Mouse (Mus musculus) kidney, adult 2 months (tissue): ENCODE measurements around the gene Fam71d. TPM values are rescaled to one million over a fixed set of nuclear protein-coding genes. Genes with fewer than 3 reads are reported as not detected.

Source experiments
- DNase-seq: peaks from one replicate; pipeline ENCODE4 v3.0.0; 2021
- H3K27ac ChIP-seq: fragments of 200-500 bp; 2 replicates; pipeline ENCODE4 v1.5.1; 2012; ENCODE audit warnings: low read depth, low read length, control low read depth, inconsistent platforms; ENCODE audit not compliant: insufficient read depth
- H3K27me3 ChIP-seq: fragments of 200-500 bp; replicated peaks from 2 replicates; pipeline ENCODE4 v1.6.1; 2012; ENCODE audit warnings: mild to moderate bottlenecking, moderate library complexity, low read length, inconsistent platforms; ENCODE audit not compliant: control insufficient read depth, insufficient read depth
- H3K36me3 ChIP-seq: fragments of 200-500 bp; 2 replicates; pipeline ENCODE4 v1.6.1; 2012; ENCODE audit warnings: mild to moderate bottlenecking, moderate library complexity, low read length, inconsistent platforms; ENCODE audit not compliant: control insufficient read depth, insufficient read depth
- H3K4me1 ChIP-seq: fragments of 200-500 bp; 2 replicates; pipeline ENCODE4 v1.6.1; 2011; ENCODE audit warnings: low read length; ENCODE audit not compliant: control insufficient read depth, insufficient read depth
- H3K4me3 ChIP-seq: fragments of 200-500 bp; 2 replicates; pipeline ENCODE4 v1.5.1; 2011; ENCODE audit warnings: mild to moderate bottlenecking, low read depth, low read length, control low read depth; ENCODE audit not compliant: insufficient read depth
- CTCF ChIP-seq: fragments of 200-500 bp; conservative IDR thresholded peaks from 2 replicates; pipeline ENCODE4 v1.5.1; 2011; ENCODE audit warnings: low read depth, mild to moderate bottlenecking, control low read depth, low read length, moderate library complexity, mixed read lengths; ENCODE audit not compliant: insufficient read depth, insufficient read length
- POLR2A ChIP-seq: fragments of 200-500 bp; IDR thresholded peaks from one replicate; pipeline ENCODE4 v1.6.1; 2011; ENCODE audit warnings: low read depth, low read length, control low read depth
- WGBS: fragments of 180-500 bp; shearing (Covaris S2); methylation state at CpG from one replicate; pipeline ENCODE4 v1.1.7; 2018; 5-methylcytosine and 5-hydroxymethylcytosine counted together
- polyA plus RNA-seq: library from polyadenylated mRNA; depleted of rRNA; stranded (reverse); fragments of >200 nt; gene quantifications from 2 replicates; pipeline ENCODE4 v1.2.3, GENCODE M21; 2012

The Fam71d gene
- polyA plus RNA-seq, 1 experiment: 0.45 TPM

DNA sequence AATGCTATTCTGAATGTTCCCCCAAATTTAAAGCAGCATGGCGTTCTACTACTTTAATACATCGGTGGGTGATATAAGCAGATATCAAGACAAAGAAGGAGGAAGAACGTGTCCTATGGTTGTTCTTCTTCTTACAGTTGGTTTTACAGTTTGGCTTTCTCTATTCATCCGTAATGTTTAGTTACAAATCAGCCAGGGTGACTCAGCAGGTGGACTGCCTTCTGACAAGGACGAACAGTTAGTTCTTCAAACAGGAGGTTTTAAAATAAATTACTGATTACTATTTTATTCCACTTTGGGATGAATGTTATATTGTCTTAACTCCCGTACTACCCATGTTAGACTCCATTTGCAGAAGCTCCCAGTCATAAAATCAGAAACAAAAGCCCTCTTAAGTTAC is 54.9 kb downstream of the Fam71d start:
- Histone ChIP-seq H3K27me3 (no peaks in the 10 kb centered on the region), H3K4me1 (peaks cover 3% of the 10 kb centered on the region; the same call in 1 of the 2 replicates), H3K4me3 (no peak overlapping the region), H3K27ac (no peak overlapping the region), H3K36me3 (no peaks in the 10 kb centered on the region)
- TF ChIP-seq POLR2A: no peak
- TF ChIP-seq CTCF: no peak
- peak; percentile 69 for DNase-seq
- 52% methylated on average over 6 of the region's 6 CpGs for WGBS

DNA sequence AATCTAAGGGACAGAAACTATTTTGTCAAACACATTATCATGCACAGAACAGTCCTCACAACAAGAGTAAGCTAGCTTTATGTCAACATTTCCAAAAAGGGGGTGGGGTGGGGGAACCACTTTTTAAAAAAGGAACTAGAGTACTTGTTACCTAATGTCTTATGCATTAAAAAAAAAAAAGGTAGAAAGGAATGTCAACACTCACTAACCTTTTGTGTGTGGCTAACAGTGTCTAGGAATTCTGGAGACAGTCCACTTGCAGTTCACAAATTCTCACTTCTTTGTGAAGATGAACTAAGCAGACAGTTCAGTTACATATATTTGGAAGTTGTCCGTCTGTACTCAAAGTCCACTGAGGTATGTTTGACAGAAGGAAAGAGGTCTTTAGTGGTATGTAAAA is 56.1 kb downstream of the Fam71d start:
- Histone ChIP-seq H3K4me1 (peaks cover 6% of the 10 kb centered on the region; the same call in 1 of the 2 replicates), H3K4me3 (no peak overlapping the region), H3K27ac (no peak overlapping the region; the same call in 1 of the 2 replicates), H3K27me3 (no peaks in the 10 kb centered on the region), H3K36me3 (no peaks in the 10 kb centered on the region)
- WGBS: 51% methylated on average over 1 of the region's 1 CpGs
- no peak for DNase-seq
- TF ChIP-seq CTCF (no peak), POLR2A (no peak)

GRCm38 (mm10) chr12:78748113-78748512 is 56.8 kb downstream of the Fam71d start:
- no peak for TF ChIP-seq CTCF
- no peak for TF ChIP-seq POLR2A
- under 1% methylated on average over 10 of the region's 10 CpGs for WGBS
- H3K4me1 ChIP-seq: peaks cover 6% of the 10 kb centered on the region; the same call in 1 of the 2 replicates
- no peak for DNase-seq
- H3K27me3 ChIP-seq: no peaks in the 10 kb centered on the region
- H3K36me3 ChIP-seq: no peaks in the 10 kb centered on the region
- peak overlapping the region; percentile 89 for H3K27ac ChIP-seq
- H3K4me3 ChIP-seq: peak overlapping the region; percentile 77

GRCm38 (mm10) chr12:78748557-78749377 is 57.4 kb downstream of the Fam71d start, which contains the start of gene Mpp5:
TSS of gene Mpp5 (plus strand) at chr12:78748907.
- TF ChIP-seq POLR2A (peak; percentile 51), CTCF (no peak)
- no peaks in the 10 kb centered on the region for H3K27me3 ChIP-seq
- no peaks in the 10 kb centered on the region for H3K36me3 ChIP-seq
- peak within 1 kb of the TSS; percentile 92 for H3K27ac ChIP-seq
- H3K4me1 ChIP-seq: peaks cover 6% of the 10 kb centered on the region; the same call in 1 of the 2 replicates
- DNase-seq: peak; percentile 98
- WGBS: 1% methylated on average over 95 of the region's 98 CpGs
- H3K4me3 ChIP-seq: peak within 1 kb of the TSS; percentile 97

DNA sequence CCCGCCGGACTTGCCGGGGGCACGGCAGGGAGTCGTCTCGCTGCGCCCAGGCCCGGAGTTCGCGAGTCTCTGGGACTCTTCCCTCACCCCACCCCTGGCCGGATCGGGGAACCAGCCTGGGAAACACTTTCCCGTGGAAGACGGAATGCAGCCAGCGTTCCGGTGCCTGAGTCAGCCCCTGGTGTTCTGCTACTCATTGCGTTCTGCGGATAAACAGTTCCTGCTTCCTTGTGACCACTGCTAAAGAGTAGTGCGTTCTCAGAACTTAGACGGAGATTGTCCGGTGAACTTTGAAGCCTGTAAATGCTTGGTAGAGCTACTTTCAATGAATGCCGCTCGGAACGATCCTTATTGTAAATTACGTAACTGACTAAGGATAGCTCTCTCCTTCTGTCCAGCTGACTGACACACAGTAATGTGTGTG is 58.1 kb downstream of the Fam71d start:
- DNase-seq: peak; percentile 83

DNA sequence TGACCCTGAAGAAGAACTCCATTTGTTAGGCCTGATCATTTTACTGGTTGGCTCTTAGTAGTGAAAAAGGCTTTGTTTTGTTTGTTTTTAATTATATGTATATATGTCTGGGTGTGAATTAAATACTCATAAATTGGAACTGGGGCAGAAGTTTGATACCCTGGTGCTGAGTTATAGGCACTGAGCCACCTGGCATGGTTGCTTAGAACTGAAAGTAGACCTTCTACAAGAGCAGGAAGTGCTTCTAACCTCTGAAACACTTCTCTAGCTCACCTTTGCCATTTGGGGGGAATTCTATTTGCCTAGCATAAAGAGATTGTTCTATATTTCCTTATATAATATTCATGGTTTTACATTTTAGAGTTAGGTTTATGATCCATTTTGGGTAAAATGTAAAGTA is 70.6 kb downstream of the Fam71d start:
- Histone ChIP-seq H3K27ac (no peak overlapping the region), H3K4me3 (no peak overlapping the region), H3K27me3 (no peaks in the 10 kb centered on the region), H3K4me1 (no peaks in the 10 kb centered on the region), H3K36me3 (no peaks in the 10 kb centered on the region)
- DNase-seq: no peak
- TF ChIP-seq POLR2A (no peak), CTCF (no peak)

More for the DNA sequence above, 58.1 kb downstream of the Fam71d start:
- H3K4me3 ChIP-seq: peak overlapping the region; percentile 97
- no peaks in the 10 kb centered on the region for H3K36me3 ChIP-seq
- no peaks in the 10 kb centered on the region for H3K27me3 ChIP-seq
- H3K4me1 ChIP-seq: peaks cover 6% of the 10 kb centered on the region; the same call in 1 of the 2 replicates
- TF ChIP-seq CTCF (no peak), POLR2A (no peak)
- peak overlapping the region; percentile 92 for H3K27ac ChIP-seq
- WGBS: under 1% methylated on average over 25 of the region's 25 CpGs

DNA sequence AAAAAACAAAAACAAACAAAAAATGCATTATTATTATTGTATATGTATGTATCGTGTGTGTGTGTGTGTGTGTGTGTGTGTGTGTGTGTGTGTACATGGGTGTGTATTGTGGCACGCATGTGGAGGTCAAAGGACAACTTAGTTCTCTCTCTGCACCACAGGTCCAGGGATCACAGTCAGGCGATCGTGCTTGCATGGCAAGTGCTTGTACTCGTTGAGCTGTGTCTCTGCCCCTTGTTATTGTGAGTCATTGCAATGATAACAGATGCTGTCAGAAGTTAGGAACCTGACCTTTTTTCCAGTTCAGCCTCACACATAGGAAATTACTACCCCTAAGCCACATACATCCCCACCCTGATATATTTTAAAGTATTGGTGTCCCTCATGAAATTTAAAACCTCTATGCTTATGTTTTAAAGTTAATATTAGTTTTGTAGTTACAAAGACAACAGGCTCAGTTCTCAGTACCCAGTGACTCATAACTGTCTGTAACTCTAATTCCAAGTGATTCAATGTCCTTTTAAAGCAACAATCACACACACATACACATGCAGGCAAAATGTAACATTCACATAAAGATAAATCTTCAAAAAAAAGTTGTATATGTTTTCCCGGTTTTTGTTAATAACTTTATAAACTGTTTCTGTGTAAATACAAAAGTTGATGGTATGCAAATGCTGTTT is 77.8 kb downstream of the Fam71d start:
- peak; percentile 17 for DNase-seq
- TF ChIP-seq CTCF (no peak), POLR2A (no peak)
- 49% methylated on average over 6 of the region's 6 CpGs for WGBS
- no peaks in the 10 kb centered on the region for H3K27me3 ChIP-seq
- no peak overlapping the region for H3K4me3 ChIP-seq
- H3K27ac ChIP-seq: no peak overlapping the region
- H3K36me3 ChIP-seq: no peaks in the 10 kb centered on the region
- H3K4me1 ChIP-seq: no peaks in the 10 kb centered on the region; the same call in 1 of the 2 replicates
